Mouse (Mus musculus) embryo, embryonic 9.5 days (tissue): ENCODE measurements around the gene Trabd2b.

ENCODE experiments used
- DNase-seq: peaks from one replicate; pipeline ENCODE4 v3.0.0-alpha.2; 2017; ENCODE audit errors: extremely low spot score

The Trabd2b gene

GRCm38 (mm10) chr4:114646825-114647681 is 240.5 kb downstream of the Trabd2b start:
- no peak for DNase-seq

GRCm38 (mm10) chr4:114647689-114648088 is 241.2 kb downstream of the Trabd2b start:
- DNase-seq = peak; percentile 80

GRCm38 (mm10) chr4:114648532-114649074 is 242.1 kb downstream of the Trabd2b start:
- peak; percentile 59 for DNase-seq

GRCm38 (mm10) chr4:114650551-114650950 is 244.0 kb downstream of the Trabd2b start:
- DNase-seq = no peak

- DNase-seq = peak; percentile 82
Observed at GRCm38 (mm10) chr4:114651007-114651406, 244.5 kb downstream of the Trabd2b start.

- no peak for DNase-seq
Observed at GRCm38 (mm10) chr4:114651606-114652005, 245.1 kb downstream of the Trabd2b start.

GRCm38 (mm10) chr4:114652400-114652799 is 245.9 kb downstream of the Trabd2b start:
- no peak for DNase-seq

- no peak for DNase-seq
Observed at GRCm38 (mm10) chr4:114657933-114658332, 251.4 kb downstream of the Trabd2b start.

- no peak for DNase-seq
Observed at GRCm38 (mm10) chr4:114659876-114660275, 253.4 kb downstream of the Trabd2b start.

GRCm38 (mm10) chr4:114664063-114665036 is 257.8 kb downstream of the Trabd2b start:
- DNase-seq = no peak
